Mouse (Mus musculus) E14TG2a.4 (cell line): ENCODE data around the gene Kcnd3.

Experiments
- H3K27me3 ChIP-seq: 2 replicates; pipeline ENCODE4 v1.6.1; 2014; ENCODE audit warnings: low read length, control low read depth; ENCODE audit not compliant: insufficient read depth
- H3K36me3 ChIP-seq: 2 replicates; pipeline ENCODE4 v1.6.1; 2014; ENCODE audit warnings: low read length, control low read depth; ENCODE audit not compliant: insufficient read depth
- H3K4me1 ChIP-seq: replicated peaks from 2 replicates; pipeline ENCODE4 v1.6.1; 2014; ENCODE audit warnings: low read depth, low read length, control low read depth
- H3K4me3 ChIP-seq: replicated peaks from 2 replicates; pipeline ENCODE4 v1.5.1; 2014; ENCODE audit warnings: mild to moderate bottlenecking, low read length
- H3K9me3 ChIP-seq: 2 replicates; pipeline ENCODE4 v1.6.1; 2014; ENCODE audit warnings: low read length, control low read depth
- CTCF ChIP-seq: conservative IDR thresholded peaks from 2 replicates; pipeline ENCODE4 v1.5.1; 2014; ENCODE audit warnings: low read length
- NANOG ChIP-seq: IDR thresholded peaks from 2 replicates; pipeline ENCODE4 v1.6.1; 2014; ENCODE audit warnings: borderline replicate concordance, low read length, mixed read lengths
- POU5F1 ChIP-seq: IDR thresholded peaks from 2 replicates; pipeline ENCODE4 v1.6.1; 2014; ENCODE audit warnings: low read length, borderline replicate concordance

The Kcnd3 gene

GRCm38 (mm10) chr3:105722510-105722909 lies 270.4 kb downstream of the Kcnd3 start:
- TF ChIP-seq POU5F1 (no peak), NANOG (no peak), CTCF (no peak)
- H3K4me3 ChIP-seq, result no peak overlapping the region
- no peaks in the 10 kb centered on the region for H3K36me3 ChIP-seq
- no peaks in the 10 kb centered on the region for H3K27me3 ChIP-seq
- peaks cover 11% of the 10 kb centered on the region; the same call in 1 of the 2 replicates for H3K4me1 ChIP-seq
- no peaks in the 10 kb centered on the region for H3K9me3 ChIP-seq
